Mouse (Mus musculus) heart, adult 2 months (tissue): ENCODE measurements at regions not wholly inside any gene's neighbourhood (a gene's known extent, or its start where the extent isn't known, plus 50 kb on each side); places are given as distances from the start of the nearest gene placed in this dataset.

Source experiments
- DNase-seq, 2 experiments: peaks; one replicate each; pipeline ENCODE4 v3.0.0; 2021
- H3K27ac ChIP-seq: fragments of 200-600 bp; 2 replicates; pipeline ENCODE4 v1.8.1; 2022
- H3K27me3 ChIP-seq: fragments of 200-500 bp; 2 replicates; pipeline ENCODE4 v1.6.1; 2012; ENCODE audit warnings: mild to moderate bottlenecking, low read length, inconsistent platforms, mixed read lengths; ENCODE audit not compliant: control insufficient read depth, insufficient read depth
- H3K36me3 ChIP-seq: fragments of 200-500 bp; 2 replicates; pipeline ENCODE4 v1.6.1; 2012; ENCODE audit warnings: low read length, inconsistent platforms; ENCODE audit not compliant: control insufficient read depth, insufficient read depth
- H3K4me1 ChIP-seq: fragments of 200-500 bp; 2 replicates; pipeline ENCODE4 v1.6.1; 2011; ENCODE audit warnings: low read length; ENCODE audit not compliant: control insufficient read depth, insufficient read depth
- H3K4me3 ChIP-seq: fragments of 200-600 bp; 2 replicates; pipeline ENCODE4 v1.8.1; 2022
- H3K79me2 ChIP-seq: fragments of 200-500 bp; replicated peaks from 2 replicates; pipeline ENCODE4 v1.6.1; 2012; ENCODE audit warnings: mild to moderate bottlenecking, inconsistent platforms, low read length, moderate library complexity, mixed read lengths; ENCODE audit not compliant: control insufficient read depth, insufficient read depth
- H3K9ac ChIP-seq: fragments of 200-500 bp; 2 replicates; pipeline ENCODE4 v1.6.1; 2012; ENCODE audit warnings: low read depth, mild to moderate bottlenecking, control low read depth, inconsistent platforms, low read length, mixed read lengths
- CTCF ChIP-seq: fragments of 200-600 bp; IDR thresholded peaks from 2 replicates; pipeline ENCODE4 v1.8.1; 2022; ENCODE audit warnings: antibody characterized with exemption, mild to moderate bottlenecking, moderate library complexity
- EP300 ChIP-seq: fragments of 200-500 bp; IDR thresholded peaks from 2 replicates; pipeline ENCODE4 v1.6.1; 2011; ENCODE audit warnings: low read depth, low read length, control low read depth; ENCODE audit not compliant: insufficient read depth
- POLR2A ChIP-seq: fragments of 200-500 bp; IDR thresholded peaks from 2 replicates; pipeline ENCODE4 v1.6.1; 2011; ENCODE audit warnings: mild to moderate bottlenecking, low read depth, low read length, control low read depth; ENCODE audit not compliant: insufficient read depth
- WGBS: fragments of 180-500 bp; shearing (Covaris S2); methylation state at CpG from one replicate; pipeline ENCODE4 v1.1.7; 2018; 5-methylcytosine and 5-hydroxymethylcytosine counted together
- intact Hi-C: fragments of 180-260 bp; cut with DNase I; formaldehyde crosslinking; loops from one replicate; pipeline ENCODE4 v1.15.1; 2025

- Histone ChIP-seq H3K36me3 (no peaks in the 10 kb centered on the region), H3K79me2 (no peaks in the 10 kb centered on the region), H3K4me1 (no peaks in the 10 kb centered on the region), H3K27me3 (no peaks in the 10 kb centered on the region), H3K27ac (no peak overlapping the region), H3K4me3 (no peak overlapping the region), H3K9ac (no peak overlapping the region)
- DNase-seq: no peak
- WGBS: 73% methylated on average over 4 of the region's 4 CpGs
- no peak for TF ChIP-seq POLR2A
- no peak for TF ChIP-seq EP300
- no peak for TF ChIP-seq CTCF
- intact Hi-C loops: no loop called here
Measured at GRCm38 (mm10) chr7:72768705-72769104, 462.3 kb upstream of the Mctp2 start.

GRCm38 (mm10) chr7:72774031-72774770, 467.8 kb upstream of the Mctp2 start:
- Histone ChIP-seq H3K4me1 (no peaks in the 10 kb centered on the region), H3K36me3 (no peaks in the 10 kb centered on the region), H3K4me3 (no peak overlapping the region), H3K79me2 (no peaks in the 10 kb centered on the region), H3K9ac (no peak overlapping the region), H3K27me3 (no peaks in the 10 kb centered on the region), H3K27ac (no peak overlapping the region)
- intact Hi-C loops: no loop called here
- no peak for DNase-seq
- TF ChIP-seq CTCF (no peak), POLR2A (no peak), EP300 (no peak)
- 80% methylated on average over 3 of the region's 3 CpGs for WGBS

GRCm38 (mm10) chr7:72774771-72775119, 468.3 kb upstream of the Mctp2 start:
- no peak overlapping the region for H3K4me3 ChIP-seq
- H3K79me2 ChIP-seq: no peaks in the 10 kb centered on the region
- DNase-seq: no peak
- no peaks in the 10 kb centered on the region for H3K4me1 ChIP-seq
- no peaks in the 10 kb centered on the region for H3K27me3 ChIP-seq
- intact Hi-C loops: no loop called here
- H3K36me3 ChIP-seq: no peaks in the 10 kb centered on the region
- no peak overlapping the region for H3K9ac ChIP-seq
- WGBS: 56% methylated on average over 3 of the region's 3 CpGs
- no peak overlapping the region for H3K27ac ChIP-seq
- TF ChIP-seq POLR2A (no peak), CTCF (no peak), EP300 (no peak)

- no peak overlapping the region for H3K27ac ChIP-seq
- no peak for DNase-seq
- WGBS: 77% methylated on average over 1 of the region's 1 CpGs
- H3K79me2 ChIP-seq: no peaks in the 10 kb centered on the region; the same call in 1 of the 2 replicates
- no peaks in the 10 kb centered on the region for H3K27me3 ChIP-seq
- H3K4me1 ChIP-seq: no peaks in the 10 kb centered on the region
- no peak overlapping the region for H3K4me3 ChIP-seq
- intact Hi-C loops: no loop called here
- no peaks in the 10 kb centered on the region for H3K36me3 ChIP-seq
- no peak overlapping the region for H3K9ac ChIP-seq
- no peak for TF ChIP-seq EP300
- no peak for TF ChIP-seq POLR2A
- no peak for TF ChIP-seq CTCF
Measured at GRCm38 (mm10) chr7:72787306-72787705, 480.9 kb upstream of the Mctp2 start.

GRCm38 (mm10) chr7:72788261-72788660, 481.9 kb upstream of the Mctp2 start:
- Histone ChIP-seq H3K27ac (no peak overlapping the region), H3K4me1 (no peaks in the 10 kb centered on the region), H3K79me2 (no peaks in the 10 kb centered on the region; the same call in 1 of the 2 replicates), H3K27me3 (no peaks in the 10 kb centered on the region), H3K9ac (no peak overlapping the region), H3K4me3 (no peak overlapping the region), H3K36me3 (no peaks in the 10 kb centered on the region)
- intact Hi-C loops: no loop called here
- 14% methylated on average over 2 of the region's 2 CpGs for WGBS
- DNase-seq: no peak
- TF ChIP-seq CTCF (no peak), EP300 (no peak), POLR2A (no peak)

GRCm38 (mm10) chr7:72822142-72822541, 515.7 kb upstream of the Mctp2 start:
- Histone ChIP-seq H3K36me3 (no peaks in the 10 kb centered on the region), H3K79me2 (no peaks in the 10 kb centered on the region), H3K9ac (no peak overlapping the region), H3K4me1 (no peaks in the 10 kb centered on the region), H3K27me3 (no peaks in the 10 kb centered on the region), H3K27ac (no peak overlapping the region), H3K4me3 (no peak overlapping the region)
- intact Hi-C loops: no loop called here
- 78% methylated on average over 3 of the region's 3 CpGs for WGBS
- TF ChIP-seq CTCF (no peak), POLR2A (no peak), EP300 (no peak)
- no peak for DNase-seq

- Histone ChIP-seq H3K36me3 (no peaks in the 10 kb centered on the region), H3K79me2 (no peaks in the 10 kb centered on the region), H3K27ac (no peak overlapping the region), H3K4me3 (no peak overlapping the region), H3K4me1 (no peaks in the 10 kb centered on the region), H3K27me3 (no peaks in the 10 kb centered on the region), H3K9ac (no peak overlapping the region)
- no peak for DNase-seq
- TF ChIP-seq CTCF: no peak
- TF ChIP-seq POLR2A: no peak
- no peak for TF ChIP-seq EP300
- intact Hi-C loops: no loop called here
- 75% methylated on average over 3 of the region's 3 CpGs for WGBS
Measured at GRCm38 (mm10) chr7:72826597-72826996, 520.2 kb upstream of the Mctp2 start.
